Mouse (Mus musculus): ENCODE results near the gene Sdr42e1.

DNA sequence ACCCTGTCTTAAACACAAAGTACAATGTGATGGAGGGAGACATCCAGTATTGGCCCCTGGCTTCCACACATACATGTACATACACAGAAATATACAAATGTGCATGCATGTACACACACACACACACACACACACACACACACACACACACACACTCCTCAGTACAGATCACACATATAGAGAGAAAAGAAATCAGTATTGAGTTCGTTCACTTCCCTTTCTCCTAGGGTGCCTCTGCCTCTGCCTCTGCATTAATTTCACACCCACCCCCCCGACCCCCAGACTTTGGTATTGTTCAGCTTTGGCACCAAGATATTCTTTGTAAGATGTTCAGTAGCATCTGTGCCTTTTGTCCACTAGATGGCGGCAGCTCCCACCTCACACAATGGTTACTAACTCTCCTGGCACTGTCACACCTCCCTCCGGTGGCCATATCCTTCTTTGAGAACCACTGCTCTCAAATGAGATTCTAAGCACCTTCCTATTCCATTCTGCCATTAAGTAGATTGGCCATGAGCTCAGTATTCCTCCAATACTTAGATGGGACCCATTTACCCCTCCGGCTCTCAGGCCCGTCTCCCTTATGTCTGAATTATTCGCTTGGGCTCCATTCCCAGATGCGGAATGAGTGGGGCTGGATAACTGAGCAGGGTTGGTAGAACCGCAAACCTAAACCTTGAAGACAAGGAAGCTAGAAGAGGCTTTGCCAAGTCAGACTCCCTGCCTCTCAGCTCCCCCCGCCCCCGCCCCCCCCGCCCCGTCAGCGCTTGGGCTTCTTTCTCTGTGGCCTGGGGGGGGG, 47.2 kb downstream of the Sdr42e1 start:
- TF ChIP-seq CTCF (IDR thresholded peaks at IDR 0.05; ENCODE audit: extremely low read depth, insufficient read length, insufficient replicate concordance, low read depth, low read length), result peak; percentile 80; the same call in 1 of the 2 replicates
- no peak for TF ChIP-seq POLR2A (IDR thresholded peaks at IDR 0.05; ENCODE audit: low read depth, low read length)
